Mouse (Mus musculus) embryonic fibroblast, embryonic 13.5 days (primary cell): ENCODE data around the gene D10Jhu81e.

Source experiments
- CTCF ChIP-seq: IDR thresholded peaks from 2 replicates; pipeline ENCODE4 v1.5.1; 2011; ENCODE audit warnings: mild to moderate bottlenecking, control low read depth, low read length, moderate library complexity, borderline replicate concordance; ENCODE audit not compliant: insufficient read depth
- POLR2A ChIP-seq: IDR thresholded peaks from 2 replicates; pipeline ENCODE4 v1.6.1; 2011; ENCODE audit warnings: low read depth, mild to moderate bottlenecking, control low read depth, low read length, moderate library complexity

DNA sequence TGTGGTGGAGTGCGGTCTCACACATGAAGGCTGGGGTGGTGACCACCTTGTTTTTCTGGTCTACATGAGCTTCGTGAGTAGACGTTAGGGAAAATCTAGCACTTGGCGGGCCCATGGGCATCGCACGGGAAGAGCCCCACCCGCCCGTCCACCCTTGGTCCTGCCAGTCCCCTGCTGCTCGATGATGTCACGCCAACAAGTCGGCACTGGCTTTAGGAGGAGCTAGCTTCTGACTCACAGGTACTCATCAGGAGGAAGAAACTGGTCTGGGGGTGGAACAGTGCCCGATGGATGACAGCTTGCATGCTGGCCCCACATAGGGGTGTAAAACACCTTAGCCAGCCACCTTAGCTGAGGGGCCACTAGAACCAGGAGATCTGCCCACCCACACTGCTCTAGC is 6.9 kb downstream of the D10Jhu81e start:
- TF ChIP-seq CTCF: no peak
- no peak for TF ChIP-seq POLR2A
